Mouse (Mus musculus): ENCODE measurements at regions not wholly inside any gene's neighbourhood (a gene's known extent, or its start where the extent isn't known, plus 50 kb on each side); places are given as distances from the start of the nearest gene placed in this dataset.

DNA sequence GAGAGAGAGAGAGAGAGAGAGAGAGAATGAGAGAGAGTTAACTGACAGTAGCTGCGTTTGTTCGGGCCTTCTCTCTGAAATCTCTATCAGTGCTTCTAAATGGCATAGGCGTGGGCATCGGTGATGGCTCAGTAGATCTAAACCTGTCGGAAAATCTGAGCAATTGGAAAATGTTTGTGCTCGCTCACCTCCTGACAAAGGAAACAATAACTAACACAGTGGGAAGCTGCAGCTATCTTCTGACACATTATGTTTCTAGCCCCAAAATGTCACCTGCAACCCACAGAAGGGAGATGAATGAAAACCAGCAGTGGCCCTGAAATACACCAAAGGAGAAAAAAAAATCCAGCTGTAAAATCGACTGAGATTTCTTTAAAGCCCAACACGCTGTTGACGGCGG is 576.7 kb downstream of the Ttll7 start:
- no peak for DNase-seq (ENCODE audit: extremely low spot score, low spot score)

DNA sequence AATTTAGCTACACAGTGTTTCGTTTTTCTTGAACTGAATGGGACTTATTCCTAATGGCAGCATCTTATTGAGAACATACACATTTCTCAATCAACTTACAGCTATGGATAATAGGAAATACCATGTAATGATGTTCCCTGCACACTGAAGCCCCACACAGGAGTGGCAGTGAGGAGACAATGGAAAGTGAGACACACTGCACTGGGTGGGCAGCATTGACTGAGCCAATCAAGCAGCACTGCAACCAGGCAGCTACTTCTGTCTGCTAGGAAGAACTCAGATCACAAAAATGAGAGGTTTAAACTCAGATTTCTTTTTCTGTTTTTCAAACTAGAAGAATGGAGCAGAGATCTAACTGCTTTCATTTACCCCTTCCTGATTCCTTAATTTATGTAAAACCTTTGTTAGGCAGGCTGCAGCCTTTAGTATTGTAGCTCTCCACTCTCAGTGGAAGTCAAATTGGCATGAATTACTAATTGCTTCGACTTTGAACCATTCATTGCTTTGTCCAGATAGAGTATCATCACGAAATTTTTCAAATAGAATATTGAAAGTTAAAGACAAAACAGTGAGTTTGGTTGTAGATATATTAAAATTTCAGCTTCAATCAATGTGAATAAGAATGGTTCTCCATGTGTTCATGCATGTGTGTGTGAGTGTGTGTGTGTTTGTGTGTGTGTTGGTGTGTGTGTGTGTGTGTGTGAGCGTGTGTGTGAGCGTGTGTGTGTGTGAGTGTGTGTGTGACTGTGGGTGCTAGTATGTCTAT is 590.9 kb downstream of the Ttll7 start:
- no peak for DNase-seq (ENCODE audit: extremely low spot score, low spot score)

DNA sequence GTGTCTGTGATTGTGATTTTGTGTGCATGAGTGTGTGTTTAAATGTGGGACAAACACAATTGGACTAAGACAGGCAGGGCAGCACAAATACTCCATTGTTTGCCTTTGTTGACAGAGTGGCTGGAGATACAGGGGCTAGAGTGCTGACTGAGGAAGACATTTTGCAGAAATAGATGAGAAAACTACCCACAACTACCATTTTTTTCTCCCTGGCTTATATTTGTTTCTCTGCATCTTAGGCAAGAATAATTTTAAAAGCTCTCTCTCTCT is 591.5 kb downstream of the Ttll7 start:
- DNase-seq (ENCODE audit: extremely low spot score, low spot score), result no peak

GRCm38 (mm10) chr3:147444005-147444763 is 592.0 kb downstream of the Ttll7 start:
- no peak for DNase-seq (ENCODE audit: extremely low spot score, low spot score)

DNA sequence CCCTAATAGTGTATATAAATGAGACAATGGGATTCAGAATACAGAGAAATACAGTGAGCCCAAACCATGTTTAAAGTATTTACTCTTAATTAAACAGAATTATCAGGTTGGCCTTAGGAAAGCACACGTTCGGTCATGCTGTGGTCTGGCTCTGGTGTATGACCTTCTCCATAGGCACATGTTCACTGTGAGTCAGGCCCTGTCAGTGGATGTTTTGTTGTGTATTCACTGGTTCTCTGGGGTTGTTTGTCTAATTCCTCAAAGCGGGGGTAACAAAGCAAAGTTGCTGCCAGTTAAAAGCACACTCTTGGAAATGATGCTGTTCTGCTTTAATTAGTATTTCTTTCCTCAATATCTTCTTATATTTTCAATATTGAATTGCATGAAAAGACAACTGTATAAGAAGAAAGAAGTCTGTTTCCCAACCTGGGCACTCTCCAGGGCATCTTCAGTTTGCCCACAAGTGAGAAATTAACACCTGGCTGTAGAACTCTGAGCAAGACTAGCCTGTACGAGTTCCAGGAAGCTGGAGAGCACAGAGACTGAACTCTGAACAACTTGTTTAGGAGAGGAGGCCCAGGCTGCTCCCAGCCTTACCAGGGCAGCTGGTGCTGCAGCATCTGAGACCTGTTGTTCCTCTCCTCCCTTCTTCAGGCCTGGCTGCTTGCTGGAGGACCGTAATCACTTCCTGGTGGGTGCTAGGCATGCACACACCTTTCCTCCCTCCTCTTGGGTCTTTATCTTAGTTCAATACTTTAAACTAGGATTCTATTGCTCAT is 593.1 kb downstream of the Ttll7 start:
- DNase-seq (ENCODE audit: extremely low spot score, low spot score), result no peak

- DNase-seq (ENCODE audit: extremely low spot score, low spot score), result no peak
These were observed 593.7 kb downstream of the Ttll7 start for GRCm38 (mm10) chr3:147445884-147446283.

GRCm38 (mm10) chr3:147452176-147452575 is 600.0 kb downstream of the Ttll7 start:
- no peak for DNase-seq (ENCODE audit: extremely low spot score, low spot score)

DNA sequence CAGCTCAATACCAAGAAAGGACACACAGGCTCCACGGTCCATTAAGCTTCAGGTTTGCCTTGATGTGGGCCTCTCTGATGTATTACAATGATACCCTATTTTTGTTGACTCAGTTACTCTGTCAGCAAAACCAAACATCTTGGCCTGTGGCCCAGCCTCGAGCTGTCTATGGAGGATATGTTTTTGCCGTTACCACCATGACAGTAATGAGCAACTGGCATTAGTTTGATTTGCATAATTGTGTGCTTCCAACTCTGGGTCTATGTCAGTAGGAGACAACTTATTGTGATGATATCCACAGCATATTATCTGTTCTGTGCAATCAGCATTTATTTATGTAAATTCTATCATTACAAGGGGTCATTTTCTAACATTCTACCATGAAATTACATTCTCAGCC is 603.2 kb downstream of the Ttll7 start:
- no peak for DNase-seq (ENCODE audit: extremely low spot score, low spot score)

GRCm38 (mm10) chr3:147456294-147456693 is 604.1 kb downstream of the Ttll7 start:
- no peak for DNase-seq (ENCODE audit: extremely low spot score, low spot score)

GRCm38 (mm10) chr3:147458115-147458514 is 605.9 kb downstream of the Ttll7 start:
- DNase-seq (ENCODE audit: extremely low spot score, low spot score), result no peak

DNA sequence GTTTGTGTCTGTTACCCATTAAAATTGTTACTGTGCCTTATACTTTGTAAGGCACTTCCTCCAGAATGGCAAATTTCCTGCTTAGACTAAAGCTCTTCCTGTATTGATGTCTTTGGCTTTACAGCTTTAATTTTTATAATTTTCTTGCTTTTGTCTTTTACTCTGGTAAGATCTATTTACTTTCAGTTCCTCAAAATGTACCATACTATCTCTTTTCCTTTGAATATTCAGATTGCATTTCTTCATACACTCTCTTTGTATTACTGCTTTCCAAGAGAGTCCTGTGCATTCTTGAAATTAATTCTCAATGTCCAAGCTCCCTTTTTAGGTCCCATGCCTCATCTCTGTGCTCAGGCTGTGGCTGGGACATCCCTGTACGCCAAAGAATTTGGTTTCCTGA is 627.7 kb downstream of the Ttll7 start:
- DNase-seq (ENCODE audit: extremely low spot score, low spot score), result no peak
